Mouse (Mus musculus) kidney, adult 2 months (tissue): Measurements from ENCODE around the gene Uhrf1bp1.

ENCODE experiments used
- CTCF ChIP-seq: fragments of 200-500 bp; conservative IDR thresholded peaks from 2 replicates; pipeline ENCODE4 v1.5.1; 2011; ENCODE audit warnings: low read depth, mild to moderate bottlenecking, control low read depth, low read length, moderate library complexity, mixed read lengths; ENCODE audit not compliant: insufficient read depth, insufficient read length
- POLR2A ChIP-seq: fragments of 200-500 bp; IDR thresholded peaks from one replicate; pipeline ENCODE4 v1.6.1; 2011; ENCODE audit warnings: low read depth, low read length, control low read depth

DNA sequence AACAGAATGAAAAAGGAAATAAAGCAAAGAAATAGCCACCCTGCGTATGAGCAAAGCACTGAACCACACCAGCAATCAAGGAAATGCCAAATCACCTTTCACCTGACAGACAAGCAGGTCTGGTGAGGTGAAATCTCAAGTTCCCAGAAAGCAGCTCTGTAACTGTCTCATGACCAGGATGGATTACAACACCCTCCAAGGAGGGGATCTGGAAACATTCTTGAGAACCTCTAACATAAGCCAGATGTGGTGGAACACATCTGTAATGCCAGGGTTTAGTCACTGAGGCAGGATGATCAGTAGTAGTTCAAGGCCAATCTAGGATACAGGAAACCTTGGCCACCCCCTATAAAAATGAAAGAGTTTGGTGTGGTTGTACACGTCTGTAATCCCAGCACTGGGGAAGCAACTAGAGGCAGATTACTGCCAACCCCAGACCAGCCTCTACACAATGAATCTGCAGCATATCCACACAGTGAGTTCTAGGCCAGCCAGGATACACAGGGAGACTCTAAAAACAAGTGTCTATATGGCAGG, 48.6 kb upstream of the Uhrf1bp1 start:
- TF ChIP-seq POLR2A (no peak), CTCF (no peak)
